Mouse (Mus musculus) heart, postnatal 10 days (tissue): Measurements from ENCODE around the gene Rnf32. TPM values are rescaled to one million over a fixed set of nuclear protein-coding genes. Genes with fewer than 3 reads are reported as not detected.
A peak's percentile ranks its signal among the peaks of the same experiment; 100 is the strongest.

Source experiments
- DNase-seq, 2 experiments: peaks; one replicate each; pipeline ENCODE4 v3.0.0; 2021
- intact Hi-C: fragments of 180-260 bp; cut with DNase I; formaldehyde crosslinking; loops from one replicate; pipeline ENCODE4 v1.15.1; 2025
- total RNA-seq, 2 experiments: library from RNA; stranded (reverse); gene quantifications; 2 replicates each; pipeline ENCODE4 v1.2.3; 2021

Rnf32 gene
- total RNA-seq: 1 to 10 TPM in 1 of 2 experiments, under 1 TPM in 1; 0.77 to 1.1 TPM

DNA sequence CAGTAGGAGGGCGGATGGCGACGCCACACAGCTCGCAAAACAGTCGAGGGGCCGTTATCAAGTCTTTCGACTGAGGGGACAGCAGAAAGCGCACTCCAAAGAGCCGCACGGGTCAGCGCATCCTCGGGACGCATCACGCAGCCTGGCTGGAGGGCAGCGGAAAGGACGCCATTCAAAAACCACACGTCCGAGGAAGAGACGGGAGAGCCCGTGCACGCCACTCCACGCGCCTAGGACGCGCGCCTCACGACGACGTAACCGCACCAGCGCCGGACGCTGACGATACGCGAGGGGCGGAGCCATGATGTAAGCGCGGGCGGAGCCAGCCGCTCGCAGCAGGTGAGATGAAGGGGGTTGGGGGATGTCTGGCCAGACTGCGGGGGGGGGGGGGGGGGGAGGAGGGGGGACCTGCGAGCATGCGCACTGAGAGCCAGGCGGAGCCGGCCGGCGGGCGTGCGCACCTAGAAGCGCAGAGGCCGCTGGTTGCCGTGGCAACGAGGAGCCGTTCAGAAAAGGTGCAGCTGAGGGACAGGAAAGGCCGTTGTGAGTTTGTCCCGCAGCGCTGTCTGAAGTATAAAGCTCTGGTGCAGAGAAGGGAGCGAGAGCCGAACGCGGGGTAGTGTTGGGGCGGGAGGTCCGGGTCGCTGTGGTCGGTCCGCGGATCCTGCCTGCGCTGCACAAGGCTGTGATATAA lies at the start of gene Rnf32:
Rnf32 (plus strand) TSS at position 423 of the 694 bp plus-strand sequence.
- intact Hi-C loops: no loop called here
- peak; percentile 74 to 76 for DNase-seq

DNA sequence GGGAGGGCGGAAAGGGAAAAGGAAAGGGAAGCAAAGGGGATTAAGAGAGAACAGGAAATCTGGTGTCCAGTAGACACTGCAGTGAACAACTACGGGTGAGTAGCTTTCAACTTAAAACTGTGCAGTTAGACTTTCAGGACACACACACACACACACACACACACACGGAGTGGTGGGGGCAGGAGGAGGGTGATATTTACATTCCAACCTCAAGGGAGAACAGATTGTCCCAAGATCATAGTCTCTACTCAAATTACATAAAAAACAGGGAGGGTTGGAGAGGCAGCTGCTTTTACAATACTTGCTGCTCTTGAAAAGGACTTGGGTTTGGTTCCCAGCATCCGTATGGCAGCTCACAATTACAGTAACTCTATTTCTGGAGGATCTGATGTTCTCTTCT lies 45.6 kb upstream of the Rnf32 start:
- DNase-seq: no peak
- intact Hi-C loops: no loop called here

DNA sequence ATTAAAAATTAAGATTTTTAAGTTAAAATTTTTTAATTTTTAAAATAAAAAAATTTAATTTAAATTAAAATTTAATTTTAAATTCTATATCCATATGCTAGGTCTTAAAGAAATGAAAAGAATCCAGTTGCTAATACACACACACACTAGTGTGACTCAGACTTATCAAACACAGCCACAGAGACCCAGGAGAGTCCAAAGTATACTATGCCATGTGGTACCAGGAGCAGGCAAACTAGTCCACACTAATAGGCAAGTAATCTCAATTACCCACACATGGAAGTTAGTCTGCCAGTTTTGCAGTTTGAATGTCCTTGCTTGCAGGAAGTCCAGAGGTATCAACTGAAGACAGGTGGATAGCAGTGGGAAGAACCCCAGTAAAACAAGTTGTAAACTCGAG lies 35.9 kb upstream of the Rnf32 start:
- intact Hi-C loops: no loop called here
- no peak for DNase-seq

DNA sequence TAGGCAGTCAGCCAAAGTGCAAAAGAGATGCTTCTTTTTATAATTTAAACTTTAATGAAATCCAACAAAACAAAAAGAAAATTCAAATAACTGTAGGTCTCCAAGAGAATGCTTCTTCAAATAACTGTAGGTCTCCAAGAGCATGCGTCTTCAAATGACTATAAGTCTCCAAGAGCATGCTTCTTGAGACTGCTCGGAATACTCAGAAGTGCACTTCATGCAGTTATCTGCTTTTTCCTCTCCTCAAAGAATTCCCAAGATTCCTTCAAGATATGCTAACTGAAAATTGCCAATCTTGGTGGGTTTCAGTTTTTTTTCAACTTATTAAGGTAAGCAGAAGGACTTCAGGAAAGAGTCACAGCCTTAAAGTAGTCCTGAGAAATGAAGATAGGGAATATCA lies 28.8 kb upstream of the Rnf32 start:
- intact Hi-C loops: no loop called here
- DNase-seq: no peak

DNA sequence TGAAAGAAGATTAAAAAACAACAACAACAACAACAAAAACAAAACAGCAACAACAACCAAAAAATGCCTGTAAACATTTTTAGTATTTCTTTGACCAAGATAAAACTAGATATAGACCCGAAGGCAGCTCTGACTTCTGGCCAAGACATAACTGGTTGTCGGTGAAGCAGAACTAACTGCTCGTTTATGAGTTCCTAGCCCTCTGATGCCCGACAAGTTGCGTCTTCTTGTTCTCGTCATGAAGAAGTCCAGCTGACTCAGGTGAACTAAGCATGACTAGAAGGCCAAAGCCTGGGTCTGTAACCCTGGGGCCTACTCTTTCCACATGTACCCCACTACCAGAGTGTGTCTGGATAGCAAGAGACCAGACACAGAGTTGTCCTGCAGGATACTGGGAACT lies 25.6 kb upstream of the Rnf32 start:
- DNase-seq: no peak
- intact Hi-C loops: no loop called here

DNA sequence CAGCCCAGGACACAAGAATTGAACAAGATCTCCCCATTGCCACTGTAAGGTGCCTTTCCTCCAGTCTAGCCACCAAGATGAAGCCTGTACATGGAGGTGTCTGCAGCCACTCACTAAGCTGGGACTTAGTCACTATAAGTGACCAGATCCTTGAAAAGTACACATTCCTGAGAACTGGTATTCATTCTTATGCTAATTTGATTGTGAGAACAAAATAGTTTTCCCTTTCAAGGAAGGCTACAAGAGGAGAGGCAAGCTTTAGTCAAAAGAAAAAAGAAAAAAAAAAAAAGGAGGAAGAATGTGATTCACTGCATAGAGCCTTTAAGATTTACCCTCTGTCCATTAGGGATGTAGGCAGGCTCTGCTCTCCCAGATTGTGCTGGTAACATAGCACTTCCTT lies 24.6 kb upstream of the Rnf32 start:
- DNase-seq: no peak
- intact Hi-C loops: no loop called here

DNA sequence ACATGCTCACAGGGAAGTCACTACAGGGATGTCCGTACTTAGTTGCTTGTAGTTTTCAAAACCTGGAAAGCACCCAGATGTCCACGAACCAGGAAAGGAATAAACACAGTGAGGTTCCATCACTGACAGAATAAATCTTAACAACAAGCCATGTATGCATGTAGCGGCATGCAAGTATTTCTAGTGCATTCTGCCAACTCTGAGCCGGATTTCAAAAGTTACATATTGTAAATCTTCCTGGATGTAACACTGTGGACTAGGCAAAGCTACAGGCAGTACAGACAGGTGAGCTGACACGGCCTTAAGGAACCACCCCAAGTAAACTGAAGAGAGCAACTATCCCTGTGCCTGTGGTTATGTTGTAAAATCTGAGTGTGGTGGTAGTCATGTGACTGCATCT lies 9.0 kb upstream of the Rnf32 start:
- no peak for DNase-seq
- intact Hi-C loops: no loop called here

DNA sequence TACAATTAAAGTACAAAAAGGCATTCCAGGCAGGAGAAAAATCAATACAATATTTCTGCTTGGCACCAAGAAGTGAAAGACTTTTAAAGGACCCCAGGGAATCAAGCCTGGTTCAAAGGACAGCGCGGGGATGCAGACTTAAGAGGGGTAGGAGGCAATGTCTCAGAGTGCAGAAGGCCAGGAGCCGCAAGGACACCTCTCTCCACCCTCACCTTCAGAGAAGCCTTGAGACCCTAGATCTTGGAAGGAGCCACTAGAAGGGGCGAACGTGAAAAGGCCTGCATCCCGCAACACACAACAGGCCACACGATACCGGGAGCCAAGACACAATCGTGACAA lies 592 bp upstream of the Rnf32 start:
- DNase-seq: no peak
- intact Hi-C loops: no loop called here

DNA sequence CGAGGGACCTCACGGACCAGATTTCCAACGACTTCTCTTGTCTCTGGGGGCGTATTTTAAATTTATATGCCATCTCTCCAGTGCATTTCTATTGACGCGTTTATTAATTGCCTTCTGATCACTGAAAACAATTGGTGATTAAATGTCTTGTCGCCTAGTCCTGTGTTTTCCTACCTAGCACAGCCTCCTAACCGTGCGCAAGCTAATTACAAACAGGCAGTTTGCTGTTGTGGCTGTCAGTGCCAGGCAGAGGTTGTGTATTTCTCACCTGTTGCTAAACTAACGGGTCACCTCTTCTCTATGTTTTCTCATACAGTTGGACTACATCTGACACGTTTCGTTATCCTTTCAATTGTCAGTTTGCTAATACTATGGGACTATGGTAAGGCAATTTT lies 469 bp downstream of the Rnf32 start:
- DNase-seq: no peak

DNA sequence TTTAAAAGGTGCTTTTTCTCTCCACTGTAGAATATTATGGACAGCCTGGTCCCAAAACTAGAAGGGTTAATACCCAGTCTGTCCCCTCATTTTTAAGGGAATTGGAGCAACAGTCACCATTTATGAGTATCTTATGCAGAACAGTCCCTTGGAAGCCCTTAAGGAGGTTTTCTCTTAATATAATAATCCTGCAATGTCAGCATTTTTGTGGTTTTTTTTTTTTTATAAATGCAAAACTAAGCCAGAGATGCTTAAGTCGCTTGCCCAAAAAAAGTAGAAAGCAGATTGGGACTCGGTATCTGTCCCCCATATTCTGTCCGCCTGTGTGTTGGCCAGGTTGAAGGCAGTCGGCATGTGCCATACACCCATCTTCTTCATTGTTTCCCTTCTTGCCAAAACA lies 1.4 kb downstream of the Rnf32 start:
- intact Hi-C loops: no loop called here
- no peak for DNase-seq

More for the DNA sequence above, 469 bp downstream of the Rnf32 start:
- intact Hi-C loops: no loop called here

DNA sequence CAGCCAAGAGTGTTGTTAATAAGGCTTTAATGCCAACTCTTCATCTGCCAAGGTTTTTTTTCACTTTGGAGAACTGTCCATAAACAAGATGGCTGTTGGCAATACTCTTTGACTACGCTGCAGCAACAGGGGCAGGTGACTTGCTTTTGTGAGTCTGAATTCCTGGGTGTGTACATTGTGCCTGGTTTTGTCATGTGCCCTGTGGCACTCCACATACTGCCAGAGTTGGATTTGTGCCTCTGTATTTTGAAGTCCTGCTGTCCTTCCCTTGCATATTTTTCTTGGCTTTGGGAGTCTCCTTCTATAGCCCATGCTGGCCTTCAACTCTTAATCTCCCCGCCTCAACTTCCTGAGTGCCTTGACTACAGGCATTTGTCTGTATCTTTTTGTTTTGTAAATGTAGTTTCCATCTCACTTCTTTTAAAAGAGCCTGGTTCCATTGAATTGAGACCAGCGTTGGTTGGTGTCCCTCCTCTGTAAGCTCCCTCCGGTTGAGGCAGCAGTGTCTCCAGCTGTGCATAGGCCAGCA lies 3.2 kb downstream of the Rnf32 start:
- no peak for DNase-seq
- intact Hi-C loops: no loop called here

DNA sequence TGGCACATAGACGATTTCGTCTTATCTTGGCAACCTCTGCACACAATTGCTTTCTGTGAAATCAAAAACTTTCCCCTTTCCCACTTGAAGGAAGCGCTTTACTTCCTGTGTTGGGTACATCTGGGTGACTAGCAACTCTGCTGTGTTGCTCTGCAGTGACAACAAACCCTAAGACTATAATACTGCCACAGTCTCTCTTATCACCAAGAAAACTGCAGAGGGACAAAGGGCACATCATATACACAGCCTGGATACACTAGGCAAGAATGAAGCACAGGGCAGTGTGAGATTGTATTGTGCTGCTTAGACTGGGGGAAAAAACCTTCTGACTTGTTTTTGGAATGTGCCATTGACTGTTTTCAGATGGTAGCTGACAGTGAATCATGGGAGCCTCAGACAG lies 4.1 kb downstream of the Rnf32 start:
- DNase-seq: no peak
- intact Hi-C loops: no loop called here

DNA sequence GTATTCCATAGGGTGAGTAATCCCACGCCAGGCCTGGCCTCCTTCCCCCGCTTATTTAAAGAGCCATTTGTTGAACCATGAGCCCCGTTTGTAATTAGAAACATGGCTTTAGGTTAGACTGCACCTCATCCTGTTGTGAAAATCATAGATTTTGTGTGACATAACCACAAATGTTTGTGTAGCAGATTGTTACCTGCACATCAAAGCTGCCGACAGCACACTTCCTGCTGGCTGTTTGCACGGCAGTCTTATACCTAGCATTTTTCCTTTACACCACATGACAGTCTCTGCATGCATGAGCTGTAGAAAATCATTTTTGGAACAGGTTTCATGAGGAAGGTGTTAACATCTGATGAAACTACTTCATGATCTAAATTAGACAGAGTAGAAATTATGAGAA lies 9.9 kb downstream of the Rnf32 start:
- DNase-seq: no peak
- intact Hi-C loops: no loop called here

DNA sequence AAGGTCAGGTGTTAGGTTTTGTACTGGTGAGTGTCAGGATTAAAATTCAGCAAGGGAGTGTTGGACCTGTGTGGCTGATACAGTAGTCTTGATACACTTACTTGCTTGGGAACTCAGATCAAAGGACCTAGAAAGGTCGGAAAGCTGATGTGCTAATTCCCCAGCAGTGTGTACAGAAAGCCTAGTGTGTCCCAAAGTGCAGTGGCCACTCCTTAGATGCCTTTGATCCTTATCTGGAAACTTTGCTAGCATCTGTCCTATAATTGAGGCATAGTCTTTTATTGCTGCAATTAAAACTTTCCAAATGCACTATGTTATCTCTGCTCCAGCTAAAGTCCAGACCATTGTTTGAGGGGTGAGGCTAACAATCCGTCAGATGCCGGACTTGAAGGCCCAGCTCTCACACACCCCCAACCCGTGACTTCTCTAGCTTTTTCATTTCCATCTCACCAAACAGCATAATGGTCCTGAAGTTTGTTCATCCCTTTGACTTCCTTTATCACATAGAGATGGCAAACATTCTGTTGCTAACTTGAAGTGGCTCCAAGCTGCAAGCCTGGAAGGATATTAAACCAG lies 16.3 kb downstream of the Rnf32 start:
- no peak for DNase-seq
- intact Hi-C loops: no loop called here

DNA sequence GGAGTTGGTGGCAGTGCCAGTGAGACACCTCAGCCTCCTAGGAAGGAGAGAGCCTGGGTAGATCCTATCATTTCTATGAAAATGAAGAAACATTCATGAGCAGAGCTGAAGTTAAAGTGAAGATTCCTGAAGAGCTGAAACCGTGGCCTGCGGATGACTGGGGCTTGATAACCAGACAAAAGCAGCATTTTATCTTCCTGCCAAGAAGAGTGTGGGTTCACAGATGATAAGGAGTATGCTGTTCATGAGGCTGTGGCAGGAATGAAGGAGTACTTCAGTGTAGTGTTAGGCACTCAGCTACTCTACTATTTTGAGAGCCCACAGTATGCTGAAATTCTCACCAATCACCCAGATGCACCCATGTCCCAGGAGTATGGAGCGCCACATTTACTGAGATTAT lies 22.2 kb downstream of the Rnf32 start:
- intact Hi-C loops: no loop called here
- DNase-seq: no peak

DNA sequence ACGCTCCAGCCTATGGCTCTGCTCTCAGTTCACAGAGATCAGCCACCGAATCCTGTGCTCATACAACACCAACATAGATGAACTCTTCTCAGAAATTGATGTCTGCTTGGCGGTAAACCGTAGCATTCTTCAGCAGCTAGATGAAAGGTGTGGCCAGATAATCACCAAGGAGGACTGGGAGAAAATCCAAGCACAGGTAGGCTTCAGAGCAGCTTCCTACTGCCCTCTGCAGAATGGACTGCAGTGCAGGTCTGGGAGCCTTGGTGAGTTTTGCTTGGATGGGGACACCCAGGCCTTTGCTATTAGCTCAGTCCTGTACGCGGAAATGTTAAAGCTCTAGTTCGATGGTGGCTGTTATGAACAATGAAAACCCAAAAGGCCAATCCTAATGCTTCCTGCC lies 28.3 kb downstream of the Rnf32 start:
- no peak for DNase-seq
- intact Hi-C loops: no loop called here

DNA sequence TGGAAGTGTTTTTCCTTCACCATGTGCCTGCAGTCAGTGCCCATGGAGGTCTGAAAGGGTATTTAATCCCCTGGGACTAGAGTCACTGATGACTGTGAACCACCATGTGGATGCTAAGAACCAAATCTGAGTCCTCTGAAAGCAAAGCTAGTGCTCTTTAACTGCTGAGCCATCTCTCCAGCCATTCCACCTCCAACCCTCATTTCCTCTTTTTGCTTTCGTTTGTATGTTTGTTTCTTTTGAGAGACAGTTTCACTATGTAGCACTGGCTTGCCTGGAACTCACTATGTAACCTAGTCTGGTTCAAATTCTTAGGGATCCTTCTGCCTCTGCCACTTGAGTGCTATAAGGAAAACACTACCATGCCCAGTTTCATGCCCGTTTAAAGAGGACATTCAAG lies 34.7 kb downstream of the Rnf32 start:
- DNase-seq: no peak
- intact Hi-C loops: no loop called here

DNA sequence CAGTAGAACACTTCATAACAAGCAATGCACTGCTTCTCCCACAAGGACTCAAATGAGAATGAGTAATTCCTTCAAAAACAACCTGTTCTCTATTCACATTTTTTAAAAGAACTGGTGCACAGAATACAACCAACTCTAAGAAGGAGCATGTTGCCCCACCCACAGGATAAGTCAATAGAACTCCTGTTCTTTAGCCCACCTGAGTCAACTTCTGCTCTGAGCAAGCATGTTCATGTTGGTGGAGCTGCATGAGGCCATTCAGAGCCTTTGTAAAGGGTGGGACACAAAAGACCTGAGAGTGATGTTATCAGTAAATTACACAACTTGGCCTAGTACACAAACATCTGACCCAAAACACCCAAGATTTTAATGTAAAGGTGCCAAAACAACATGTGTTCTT lies 42.6 kb downstream of the Rnf32 start:
- no peak for DNase-seq
- intact Hi-C loops: no loop called here

DNA sequence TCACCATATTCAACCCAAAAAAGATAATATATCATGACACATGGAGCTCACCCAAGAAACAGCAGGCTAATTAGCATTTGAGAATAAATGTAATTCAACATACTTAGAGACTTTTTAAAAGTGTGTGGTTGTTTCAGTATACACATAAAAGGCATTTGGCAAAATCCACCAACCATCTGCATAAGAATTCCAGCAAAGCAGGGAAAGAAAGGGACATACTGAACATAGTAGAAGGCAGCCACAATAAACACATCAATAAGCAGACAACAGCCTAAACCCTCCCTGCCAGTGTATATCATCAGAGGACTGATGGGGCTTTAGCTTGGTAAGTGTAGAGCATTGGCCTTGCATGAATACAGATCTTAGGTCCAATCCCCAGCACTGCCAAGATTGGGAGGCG lies 49.0 kb downstream of the Rnf32 start:
- DNase-seq: no peak
- intact Hi-C loops: no loop called here

DNA sequence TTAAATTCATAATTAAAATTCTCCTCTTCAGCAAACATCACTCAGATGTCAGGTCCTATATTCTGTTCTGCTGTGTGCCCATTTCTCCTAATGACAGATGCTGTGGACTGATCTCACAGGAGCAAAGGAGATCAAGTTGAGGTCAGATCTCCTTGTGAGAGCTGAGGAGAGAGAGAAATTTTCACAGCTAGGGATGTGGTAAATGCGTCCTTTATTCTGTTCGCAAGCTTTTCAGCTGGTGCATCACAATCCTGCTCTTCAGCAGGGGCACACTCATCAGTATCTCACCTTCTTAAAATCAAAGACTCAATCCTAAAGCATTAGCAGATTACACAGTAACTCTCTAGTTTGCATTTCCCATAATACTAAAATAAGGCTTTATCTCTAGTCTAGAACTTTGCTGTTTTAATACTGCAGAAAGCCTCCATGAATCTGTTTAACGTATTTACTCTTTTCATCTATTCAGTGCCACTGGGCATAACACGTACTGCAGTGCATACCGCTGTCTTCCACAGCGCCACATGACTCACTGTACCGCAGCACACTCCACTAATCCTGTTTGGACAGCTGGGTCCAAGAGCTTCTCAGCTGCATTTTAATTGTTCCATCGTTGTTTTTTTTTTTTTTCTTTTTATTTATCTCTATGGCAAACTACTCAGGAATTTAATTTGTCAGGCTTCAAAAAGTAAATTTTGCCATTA lies 55.2 kb downstream of the Rnf32 start:
- intact Hi-C loops: no loop called here

DNA sequence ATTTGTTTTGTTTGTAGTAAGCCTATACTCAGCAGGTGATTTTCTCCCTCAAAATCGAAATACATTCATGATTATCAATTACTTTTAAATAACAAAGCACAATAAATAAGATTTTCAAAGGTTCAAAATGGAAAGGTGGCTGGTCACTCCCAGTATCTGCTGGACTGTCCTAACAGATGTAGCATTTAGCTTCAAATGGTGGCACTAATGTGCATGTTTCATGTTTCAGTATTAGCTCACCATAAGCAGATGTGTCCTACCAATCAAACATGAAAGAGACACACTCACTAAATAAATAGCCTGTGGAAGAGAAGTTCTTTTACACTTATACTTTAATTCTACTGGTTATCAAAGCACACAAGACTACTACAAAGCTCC lies 55.7 kb downstream of the Rnf32 start:
- DNase-seq: no peak
- intact Hi-C loops: no loop called here

More for the DNA sequence above, 55.2 kb downstream of the Rnf32 start:
- no peak for DNase-seq

DNA sequence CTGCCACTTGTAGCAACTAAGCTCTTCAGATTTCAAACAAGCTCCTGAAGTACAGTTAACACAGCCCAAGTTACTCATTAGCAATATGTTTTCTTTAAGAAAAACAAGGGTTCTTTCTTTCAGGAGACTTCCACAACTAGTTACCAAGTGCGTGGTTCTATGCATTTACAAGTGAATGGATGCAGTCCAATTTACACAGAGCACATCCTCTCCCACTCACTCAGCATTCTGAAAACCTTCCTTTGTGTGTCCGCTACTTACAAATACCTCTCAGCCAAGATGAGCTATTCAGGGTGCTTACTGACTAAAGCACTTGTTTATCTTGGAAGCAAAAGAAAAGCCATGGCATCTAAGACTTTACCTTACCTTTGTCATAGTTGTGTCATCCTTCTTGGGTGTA lies 58.1 kb downstream of the Rnf32 start:
- intact Hi-C loops: no loop called here
- DNase-seq: no peak
